Mouse (Mus musculus): ENCODE data around the gene Lrwd1. TPM values are rescaled to one million over a fixed set of nuclear protein-coding genes. Genes with fewer than 3 reads are reported as not detected.

Lrwd1 gene
- total RNA-seq, 1 experiment: 74.7 TPM

DNA sequence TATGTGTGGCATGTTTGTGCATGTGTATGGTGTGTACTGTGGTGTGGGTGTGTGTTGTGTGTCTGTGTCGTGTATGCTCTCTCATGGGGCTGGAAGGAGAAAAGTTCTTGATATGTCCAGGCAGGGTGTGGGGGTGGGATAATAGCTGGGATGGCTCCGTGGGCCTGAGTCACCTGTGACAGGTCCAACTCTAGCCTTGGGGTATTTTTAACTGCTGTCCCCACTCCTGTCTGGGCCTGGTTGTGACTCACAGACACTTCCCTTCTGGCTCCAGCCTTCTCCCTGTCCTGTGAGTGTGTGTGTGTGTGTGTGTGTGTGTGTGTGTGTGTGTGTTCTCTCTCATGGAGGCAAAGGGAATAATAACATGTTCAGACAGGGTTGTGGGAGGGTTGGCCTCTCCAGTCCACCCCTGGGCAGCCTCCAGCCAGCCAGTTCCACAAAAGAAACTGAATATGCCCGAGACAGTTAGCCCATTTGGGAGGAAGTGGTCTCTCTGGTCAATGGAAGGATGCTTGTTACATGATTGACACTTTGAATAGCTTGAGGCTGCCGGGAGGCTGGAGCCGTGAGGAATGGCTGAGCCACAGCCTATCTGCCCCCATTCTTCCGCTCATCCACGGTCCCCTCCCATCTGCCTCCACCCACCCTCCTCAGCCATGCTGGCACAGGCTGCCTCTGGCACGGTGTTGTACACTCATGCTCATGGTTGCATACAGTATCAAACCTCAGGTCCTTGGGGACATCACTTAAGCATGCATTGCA is 41.4 kb downstream of the Lrwd1 start:
- no peak for TF ChIP-seq HCFC1 (IDR thresholded peaks at IDR 0.05; ENCODE audit: borderline replicate concordance, insufficient read depth, low read length)
- no peak for TF ChIP-seq ZC3H11A (IDR thresholded peaks at IDR 0.05; ENCODE audit: borderline replicate concordance, low read depth, low read length)
- TF ChIP-seq CHD2 (IDR thresholded peaks at IDR 0.05; ENCODE audit: low read depth, low read length): no peak
- TF ChIP-seq ZNF384 (IDR thresholded peaks at IDR 0.05; ENCODE audit: low read depth, low read length): no peak
- no peak for TF ChIP-seq MAFK (IDR thresholded peaks at IDR 0.05; ENCODE audit: insufficient read depth, low read depth, low read length)
- no peak for DNase-seq (ENCODE audit: low read depth, low spot score)
- Histone ChIP-seq H3K4me3 (ENCODE audit: insufficient read depth in 1 of 2, low read depth in 1 of 2, low read length in 2 of 2, poor library complexity in 1 of 2, severe bottlenecking in 1 of 2) (no peak overlapping the region), H3K36me3 (ENCODE audit: control insufficient read depth, insufficient read depth, low read length, poor library complexity, severe bottlenecking) (no peaks in the 10 kb centered on the region), H3K9ac (ENCODE audit: insufficient read depth, low read depth, low read length, poor library complexity, severe bottlenecking) (no peak overlapping the region), H3K4me1 (ENCODE audit: control insufficient read depth in 2 of 2, insufficient read depth in 2 of 2, low read length in 2 of 2, poor library complexity in 1 of 2) (peaks cover 2 to 8% of the 10 kb centered on the region in 2 experiments; a peak in 3 of 4 replicates), H3K9me3 (ENCODE audit: control insufficient read depth, insufficient read depth, low read depth, low read length) (no peaks in the 10 kb centered on the region), H3K27ac (ENCODE audit: insufficient read depth, low read depth, low read length, poor library complexity, severe bottlenecking) (no peak overlapping the region)
- in situ Hi-C loops (cut with MboI; ENCODE audit: low sequenced_read_pairs in 2 of 2, unreplicated experiment in 2 of 2): no loop called here

DNA sequence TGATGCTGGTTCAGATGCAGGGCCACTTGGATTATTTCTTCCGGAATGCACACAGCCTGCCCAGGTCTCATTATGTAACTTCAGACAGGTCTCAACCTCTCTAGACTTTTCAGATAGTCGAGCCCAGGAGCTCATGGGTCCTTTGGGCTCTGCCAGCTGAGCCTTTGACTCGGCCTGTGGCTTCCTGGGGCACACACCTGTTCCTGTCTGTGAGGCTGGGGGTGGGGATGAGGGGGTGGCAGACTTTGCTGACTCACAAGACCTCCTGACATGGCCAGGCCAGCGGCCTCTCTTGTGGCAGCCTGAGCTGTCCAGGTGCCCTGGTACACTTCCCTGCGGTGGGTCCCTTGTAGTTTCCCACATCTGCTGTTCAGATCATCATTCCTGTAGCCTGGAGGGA is 43.9 kb downstream of the Lrwd1 start:
- H3K9me3 ChIP-seq (ENCODE audit: control insufficient read depth, insufficient read depth, low read depth, low read length): no peaks in the 10 kb centered on the region
- H3K36me3 ChIP-seq (ENCODE audit: control insufficient read depth, insufficient read depth, low read length, poor library complexity, severe bottlenecking): no peaks in the 10 kb centered on the region
- H3K9ac ChIP-seq (ENCODE audit: insufficient read depth, low read depth, low read length, poor library complexity, severe bottlenecking): no peak overlapping the region
- no peak overlapping the region for H3K4me3 ChIP-seq (ENCODE audit: insufficient read depth in 1 of 2, low read depth in 1 of 2, low read length in 2 of 2, poor library complexity in 1 of 2, severe bottlenecking in 1 of 2)
- DNase-seq (ENCODE audit: low read depth, low spot score): no peak
- H3K27ac ChIP-seq (ENCODE audit: insufficient read depth, low read depth, low read length, poor library complexity, severe bottlenecking): no peak overlapping the region
- H3K4me1 ChIP-seq (ENCODE audit: control insufficient read depth in 2 of 2, insufficient read depth in 2 of 2, low read length in 2 of 2, poor library complexity in 1 of 2): peaks cover 2 to 15% of the 10 kb centered on the region in 2 experiments; a peak in 3 of 4 replicates
- TF ChIP-seq HCFC1 (IDR thresholded peaks at IDR 0.05; ENCODE audit: borderline replicate concordance, insufficient read depth, low read length): no peak
- no peak for TF ChIP-seq ZC3H11A (IDR thresholded peaks at IDR 0.05; ENCODE audit: borderline replicate concordance, low read depth, low read length)
- no peak for TF ChIP-seq CHD2 (IDR thresholded peaks at IDR 0.05; ENCODE audit: low read depth, low read length)
- no peak for TF ChIP-seq MAFK (IDR thresholded peaks at IDR 0.05; ENCODE audit: insufficient read depth, low read depth, low read length)
- TF ChIP-seq ZNF384 (IDR thresholded peaks at IDR 0.05; ENCODE audit: low read depth, low read length): no peak
- in situ Hi-C loops (cut with MboI; ENCODE audit: low sequenced_read_pairs in 2 of 2, unreplicated experiment in 2 of 2): no loop called here

DNA sequence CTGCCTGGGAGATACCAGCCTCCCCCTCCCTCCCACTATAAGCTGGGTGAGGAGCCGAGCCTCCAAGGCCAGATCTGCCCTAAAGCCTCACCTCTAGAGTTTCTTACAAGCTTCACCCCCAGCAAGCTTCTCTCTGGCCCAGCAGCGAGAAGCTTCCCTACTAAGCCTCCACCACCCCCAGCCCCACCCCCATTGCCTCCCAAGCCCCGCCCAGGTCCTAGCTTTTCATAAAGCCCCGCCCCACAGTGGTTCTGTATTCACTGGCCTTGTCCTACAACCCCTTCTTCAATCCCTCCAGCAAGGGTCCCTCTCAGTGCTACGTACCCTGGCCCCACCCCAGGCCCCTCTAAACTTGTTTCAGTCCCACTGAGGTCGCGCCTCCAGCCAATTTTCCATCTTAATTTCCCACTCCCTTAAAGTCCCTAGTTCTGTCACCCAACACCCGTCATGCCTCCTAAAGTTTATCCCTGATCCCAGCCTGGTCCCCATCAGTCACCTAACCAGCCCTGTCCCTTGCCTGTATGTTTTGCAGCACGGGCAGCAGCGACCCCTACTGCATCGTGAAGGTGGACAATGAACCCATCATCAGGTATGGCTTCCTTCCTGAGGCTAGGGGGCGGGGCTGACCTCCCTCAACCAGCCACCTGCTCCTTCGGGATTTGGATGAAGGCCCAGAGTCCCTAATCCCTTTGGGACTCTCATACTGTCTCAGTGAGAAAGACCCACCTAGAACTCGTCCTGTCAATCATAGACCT is 46.9 kb downstream of the Lrwd1 start:
- H3K9me3 ChIP-seq (ENCODE audit: control insufficient read depth, insufficient read depth, low read depth, low read length): no peaks in the 10 kb centered on the region
- in situ Hi-C loops (cut with MboI; ENCODE audit: low sequenced_read_pairs in 2 of 2, unreplicated experiment in 2 of 2): no loop called here
- no peak for TF ChIP-seq HCFC1 (IDR thresholded peaks at IDR 0.05; ENCODE audit: borderline replicate concordance, insufficient read depth, low read length)
- no peaks in the 10 kb centered on the region for H3K36me3 ChIP-seq (ENCODE audit: control insufficient read depth, insufficient read depth, low read length, poor library complexity, severe bottlenecking)
- no peak overlapping the region for H3K27ac ChIP-seq (ENCODE audit: insufficient read depth, low read depth, low read length, poor library complexity, severe bottlenecking)
- peaks cover 4 to 24% of the 10 kb centered on the region in 2 experiments; a peak in 3 of 4 replicates for H3K4me1 ChIP-seq (ENCODE audit: control insufficient read depth in 2 of 2, insufficient read depth in 2 of 2, low read length in 2 of 2, poor library complexity in 1 of 2)
- H3K4me3 ChIP-seq (ENCODE audit: insufficient read depth in 1 of 2, low read depth in 1 of 2, low read length in 2 of 2, poor library complexity in 1 of 2, severe bottlenecking in 1 of 2): no peak overlapping the region
- DNase-seq (ENCODE audit: low read depth, low spot score): no peak
- no peak overlapping the region for H3K9ac ChIP-seq (ENCODE audit: insufficient read depth, low read depth, low read length, poor library complexity, severe bottlenecking)

DNA sequence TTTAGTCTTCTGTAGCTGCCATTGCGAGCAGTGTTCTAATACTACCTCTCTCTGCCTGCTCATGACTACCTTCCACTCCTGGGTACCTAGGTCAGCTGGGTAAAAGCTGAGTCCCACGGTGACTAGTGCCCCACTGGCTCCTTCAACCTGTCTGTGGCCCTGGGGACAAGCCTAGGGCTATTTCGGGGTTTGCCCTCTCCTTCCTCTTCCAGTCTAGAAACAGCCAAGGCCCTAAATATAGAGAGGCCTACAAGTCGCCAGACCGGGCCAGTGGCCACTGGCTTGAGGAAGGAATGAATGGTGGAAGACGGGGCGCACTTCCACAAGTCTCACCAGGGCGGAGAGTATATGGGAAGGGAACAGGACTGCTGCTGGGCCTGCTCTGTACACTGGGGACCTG is 49.6 kb downstream of the Lrwd1 start:
- H3K27ac ChIP-seq (ENCODE audit: insufficient read depth, low read depth, low read length, poor library complexity, severe bottlenecking): no peak overlapping the region
- TF ChIP-seq CHD2 (IDR thresholded peaks at IDR 0.05; ENCODE audit: low read depth, low read length) (no peak), HCFC1 (IDR thresholded peaks at IDR 0.05; ENCODE audit: borderline replicate concordance, insufficient read depth, low read length) (no peak), ZNF384 (IDR thresholded peaks at IDR 0.05; ENCODE audit: low read depth, low read length) (no peak), ZC3H11A (IDR thresholded peaks at IDR 0.05; ENCODE audit: borderline replicate concordance, low read depth, low read length) (no peak), MAFK (IDR thresholded peaks at IDR 0.05; ENCODE audit: insufficient read depth, low read depth, low read length) (no peak)
- DNase-seq (ENCODE audit: low read depth, low spot score): no peak
- H3K4me3 ChIP-seq (ENCODE audit: insufficient read depth in 1 of 2, low read depth in 1 of 2, low read length in 2 of 2, poor library complexity in 1 of 2, severe bottlenecking in 1 of 2): no peak overlapping the region
- in situ Hi-C loops (cut with MboI; ENCODE audit: low sequenced_read_pairs in 2 of 2, unreplicated experiment in 2 of 2): no loop called here
- H3K36me3 ChIP-seq (ENCODE audit: control insufficient read depth, insufficient read depth, low read length, poor library complexity, severe bottlenecking): no peaks in the 10 kb centered on the region
- H3K9me3 ChIP-seq (ENCODE audit: control insufficient read depth, insufficient read depth, low read depth, low read length): no peaks in the 10 kb centered on the region
- peaks cover 4 to 24% of the 10 kb centered on the region in 2 experiments; a peak in 3 of 4 replicates for H3K4me1 ChIP-seq (ENCODE audit: control insufficient read depth in 2 of 2, insufficient read depth in 2 of 2, low read length in 2 of 2, poor library complexity in 1 of 2)
- H3K9ac ChIP-seq (ENCODE audit: insufficient read depth, low read depth, low read length, poor library complexity, severe bottlenecking): no peak overlapping the region
